15 mouse cellular contexts compared by ENCODE assay signal in genomic region chr10:68705471-68706036, GRCm38 (mm10).
"Had no signal": no experiment of that assay in that cellular context is flagged by ENCODE, and none has a peak within 500 bp of the region (broad histone marks: within the 10 kb centered on the region; RNA-seq: fewer than 3 reads in every experiment).

No protein-coding gene starts in this region.

- H3K4me2 ChIP-seq: limb, embryonic 13.5 days; midbrain, embryonic 12.5 days; neural tube, embryonic 15.5 days had no signal

- DNase-seq: kidney, postnatal 10 days; kidney, postnatal 4 days; left cerebral cortex, postnatal 4 days; lung, adult 18-20 months; right cerebral cortex, adult 18-20 months; right cerebral cortex, postnatal 25 days; spleen, adult 18-20 months; thymus, adult 2 months; thymus, postnatal 25 days had no signal

- H3K9me3 ChIP-seq: midbrain, embryonic 12.5 days; neural tube, embryonic 15.5 days had no signal

- H3K27ac ChIP-seq: layer of hippocampus, adult 2 months; limb, embryonic 13.5 days; liver, embryonic 14.5 days; midbrain, embryonic 12.5 days; neural tube, embryonic 15.5 days had no signal

- H3K4me3 ChIP-seq: layer of hippocampus, adult 2 months; limb, embryonic 13.5 days; midbrain, embryonic 12.5 days; neural tube, embryonic 15.5 days had no signal

- H3K36me3 ChIP-seq: limb, embryonic 13.5 days; midbrain, embryonic 12.5 days; neural tube, embryonic 15.5 days had no signal

- H3K9ac ChIP-seq: limb, embryonic 13.5 days; liver, embryonic 14.5 days; midbrain, embryonic 12.5 days; neural tube, embryonic 15.5 days had no signal

- ATAC-seq: midbrain, embryonic 16.5 days had no signal

- H3K27me3 ChIP-seq: limb, embryonic 13.5 days; midbrain, embryonic 12.5 days; neural tube, embryonic 15.5 days had no signal

- H3K4me1 ChIP-seq: limb, embryonic 13.5 days; midbrain, embryonic 12.5 days; neural tube, embryonic 15.5 days had no signal
